Mouse (Mus musculus) urinary bladder, adult 2 months (tissue): ENCODE data around the gene Arhgef16. TPM values are rescaled to one million over a fixed set of nuclear protein-coding genes. Genes with fewer than 3 reads are reported as not detected.

Source experiments
- DNase-seq: peaks from one replicate; pipeline ENCODE4 v3.0.0; 2022; ENCODE audit warnings: low spot score
- polyA plus RNA-seq: library from polyadenylated mRNA; depleted of rRNA; stranded (reverse); fragments of >200 nt; gene quantifications from 2 replicates; pipeline ENCODE4 v1.2.3, GENCODE M21; 2012; rRNA removed

Gene Arhgef16
- polyA plus RNA-seq, 1 experiment: 11.4 TPM

DNA sequence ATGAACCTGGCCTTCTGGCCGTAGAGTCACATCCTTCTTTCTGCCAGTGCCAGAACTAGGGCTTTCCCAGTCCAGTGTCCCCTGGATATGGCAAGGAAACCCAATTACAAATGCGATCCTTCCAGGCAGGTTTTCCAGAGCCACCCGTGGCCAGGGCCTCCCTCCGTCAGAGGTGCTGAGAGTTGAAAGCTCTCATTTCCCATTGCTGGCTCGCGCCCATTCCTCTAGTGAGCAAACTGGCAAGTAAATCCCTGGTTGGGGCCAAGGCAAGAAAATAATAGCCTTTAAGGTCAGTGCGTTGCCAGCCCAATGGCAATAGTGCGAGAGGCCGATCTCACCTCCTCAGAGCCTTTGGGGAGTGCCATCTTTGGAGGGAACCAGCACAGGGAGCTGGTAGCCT lies 71.9 kb downstream of the Arhgef16 start:
- DNase-seq: no peak

Other genes starting within 250 kb of the Arhgef16 start
- 0.03 TPM in 1 of 2 replicates, not detected in the other for gene Trp73, start 161.5 kb downstream of the Arhgef16 start, polyA plus RNA-seq
- gene Wrap73, start 159.3 kb downstream of the Arhgef16 start, polyA plus RNA-seq: 12.1 and 13.2 TPM in 2 replicates
- gene Tprgl, start 141.0 kb downstream of the Arhgef16 start, polyA plus RNA-seq: 164 and 166 TPM in 2 replicates
- 7.6 and 11.1 TPM in 2 replicates for gene Megf6, start 130.9 kb downstream of the Arhgef16 start, polyA plus RNA-seq
- not detected in 2 replicates for gene B230104I21Rik, start 34.5 kb upstream of the Arhgef16 start, polyA plus RNA-seq